Mouse (Mus musculus): ENCODE data around the gene St8sia2. TPM values are rescaled to one million over a fixed set of nuclear protein-coding genes. Genes with fewer than 3 reads are reported as not detected.

St8sia2 gene
- 1.1 and 1.4 TPM in 2 replicates for polyA plus RNA-seq (2015; fragmentation: Nextera tagmentation; extraction: Ambion mirVana)

GRCm38 (mm10) chr7:74013601-74014175, at the start of gene St8sia2:
TSS of gene St8sia2 (minus strand) at chr7:74013690.

